Mouse (Mus musculus) megakaryocyte-erythroid progenitor cell, adult 5-6 weeks (primary cell): ENCODE data around the gene Wdr59. TPM values are rescaled to one million over a fixed set of nuclear protein-coding genes. Genes with fewer than 3 reads are reported as not detected.

ENCODE experiments used
- ATAC-seq: replicated peaks from 2 replicates; pipeline ENCODE4 v1.8.0; 2016; ENCODE audit warnings: mild to moderate bottlenecking, inconsistent platforms; ENCODE audit not compliant: severe bottlenecking, poor library complexity, low FRiP score, low TSS enrichment
- total RNA-seq, 2 experiments: library from RNA; stranded (forward) in 1 of 2; stranded (reverse) in 1 of 2; fragments of 200-1000, 215-1000 nt in 1 of 2; fragments of >200 nt in 1 of 2; fragmentation: Nextera tagmentation in 1 of 2; gene quantifications; 2 replicates each; pipeline ENCODE4 v1.2.3; 2014 to 2017

The Wdr59 gene
- total RNA-seq (2014; fragmentation: Nextera tagmentation): 14.4 and 16.0 TPM in 2 replicates
- 11.9 and 14.1 TPM in 2 replicates for total RNA-seq (2017)

GRCm38 (mm10) chr8:111521713-111522429 lies at the start of gene Wdr59:
Gene Wdr59, minus strand, starts transcription at chr8:111522092.
- peak; percentile 100 for ATAC-seq

DNA sequence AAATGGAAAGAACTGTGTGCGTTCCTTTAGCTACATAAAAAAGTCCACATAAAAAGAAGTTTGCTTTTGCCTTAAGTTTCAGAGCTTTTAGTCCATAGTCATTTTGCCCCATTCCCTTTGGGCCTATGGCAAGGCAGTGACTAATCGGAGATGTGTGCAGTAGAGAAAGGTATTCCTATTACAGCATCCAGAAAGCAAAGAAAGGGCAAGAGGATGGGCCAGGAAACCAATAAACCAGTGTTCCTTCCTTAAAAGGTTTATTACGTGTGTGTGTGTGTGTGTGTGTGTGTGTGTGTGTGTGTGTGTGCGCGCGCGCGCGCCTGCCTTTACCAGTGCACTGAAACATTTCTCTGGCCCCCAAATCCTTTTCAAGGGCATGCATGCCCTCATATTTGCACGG lies 49.8 kb upstream of the Wdr59 start:
- no peak for ATAC-seq

DNA sequence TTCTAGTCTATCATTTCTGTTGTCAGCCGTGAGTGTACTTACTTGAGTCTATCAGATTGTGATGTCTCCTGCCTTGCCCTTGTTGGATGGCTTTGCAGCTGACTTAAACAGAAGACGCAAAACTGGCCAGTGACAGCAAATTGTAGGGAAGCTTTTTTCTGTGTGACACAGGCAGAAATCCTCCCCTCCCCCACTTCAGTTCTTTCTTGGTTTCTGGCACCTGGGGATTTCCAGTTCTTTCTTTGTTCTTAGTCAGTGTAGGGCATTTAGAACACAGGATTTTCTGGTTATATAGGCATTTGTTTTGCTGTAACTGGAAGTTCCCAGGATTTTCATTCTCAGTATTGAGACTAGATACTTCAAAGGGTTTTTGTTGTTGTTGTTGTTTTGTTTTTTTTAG lies 48.5 kb upstream of the Wdr59 start:
- no peak for ATAC-seq

GRCm38 (mm10) chr8:111569926-111570325 lies 48.0 kb upstream of the Wdr59 start:
- ATAC-seq: no peak

GRCm38 (mm10) chr8:111568029-111568428 lies 46.1 kb upstream of the Wdr59 start:
- peak; percentile 70 for ATAC-seq

GRCm38 (mm10) chr8:111567571-111567970 lies 45.7 kb upstream of the Wdr59 start:
- no peak for ATAC-seq

GRCm38 (mm10) chr8:111566326-111566725 lies 44.4 kb upstream of the Wdr59 start:
- peak; percentile 10; the same call in 1 of the 2 replicates for ATAC-seq

DNA sequence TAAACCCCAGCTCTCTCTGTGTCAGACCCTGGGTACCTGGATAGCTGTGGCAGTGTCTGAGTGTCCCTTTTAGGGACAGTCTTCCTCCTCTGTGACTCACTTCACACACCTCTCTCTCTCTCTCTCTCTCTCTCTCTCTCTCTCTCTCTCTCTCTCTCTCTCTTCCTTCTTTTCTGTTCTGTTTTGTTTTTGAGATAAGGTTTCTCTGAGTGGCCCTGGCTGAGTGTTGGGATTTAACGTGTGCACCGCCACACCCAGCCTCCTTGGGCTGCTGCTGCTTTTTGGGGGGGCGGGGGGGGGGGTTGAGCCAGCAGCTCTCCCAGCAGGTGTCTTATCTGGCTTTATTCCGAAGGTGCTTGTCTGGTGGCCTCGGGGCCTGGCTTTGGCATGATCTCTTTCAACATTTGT lies 43.9 kb upstream of the Wdr59 start:
- peak; percentile 62 for ATAC-seq

- ATAC-seq: no peak
Measured at GRCm38 (mm10) chr8:111564093-111564492, 42.2 kb upstream of the Wdr59 start.

GRCm38 (mm10) chr8:111563687-111564086 lies 41.8 kb upstream of the Wdr59 start:
- no peak for ATAC-seq

DNA sequence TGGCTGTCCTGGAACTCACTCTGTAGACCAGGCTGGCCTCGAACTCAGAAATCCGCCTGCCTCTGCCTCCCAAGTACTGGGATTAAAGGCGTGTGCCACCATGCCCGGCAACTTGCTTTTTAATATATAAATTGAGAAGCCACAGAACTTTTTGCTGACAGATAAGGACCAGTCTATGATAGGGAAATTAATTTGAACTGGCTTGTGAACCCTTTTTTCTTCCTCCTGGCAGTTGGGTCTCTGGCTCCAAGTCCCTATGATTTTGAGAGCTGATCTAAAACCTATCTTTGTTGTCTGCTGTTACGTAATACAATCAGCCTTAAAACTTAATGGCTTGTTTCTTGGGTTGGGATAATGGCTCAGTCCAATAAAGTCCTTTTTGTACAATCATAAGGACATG lies 41.2 kb upstream of the Wdr59 start:
- ATAC-seq: no peak

DNA sequence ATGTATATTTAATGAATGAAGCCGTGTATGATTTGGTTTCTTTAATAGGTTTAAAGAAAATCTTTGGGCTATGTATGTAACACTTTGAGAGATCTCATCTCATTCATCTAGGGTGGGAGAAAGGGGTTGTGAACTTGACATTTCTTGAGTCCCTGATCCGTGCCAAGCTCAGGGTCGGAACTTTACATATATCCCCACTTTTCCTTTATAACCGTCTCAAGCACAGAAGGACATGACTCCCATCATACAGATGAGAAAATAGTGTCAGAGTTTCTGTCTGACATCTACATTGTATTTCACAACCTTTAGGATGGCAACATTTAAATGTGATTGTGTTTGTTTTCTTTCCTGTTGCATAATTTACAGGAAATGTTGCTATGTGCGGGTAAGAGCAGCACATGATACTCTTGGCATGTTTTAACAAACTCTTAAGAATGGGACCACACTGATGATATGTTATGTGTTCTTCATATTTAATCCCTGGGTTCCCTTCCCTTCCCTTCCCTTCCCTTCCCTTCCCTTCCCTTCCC lies 40.4 kb upstream of the Wdr59 start:
- no peak for ATAC-seq

DNA sequence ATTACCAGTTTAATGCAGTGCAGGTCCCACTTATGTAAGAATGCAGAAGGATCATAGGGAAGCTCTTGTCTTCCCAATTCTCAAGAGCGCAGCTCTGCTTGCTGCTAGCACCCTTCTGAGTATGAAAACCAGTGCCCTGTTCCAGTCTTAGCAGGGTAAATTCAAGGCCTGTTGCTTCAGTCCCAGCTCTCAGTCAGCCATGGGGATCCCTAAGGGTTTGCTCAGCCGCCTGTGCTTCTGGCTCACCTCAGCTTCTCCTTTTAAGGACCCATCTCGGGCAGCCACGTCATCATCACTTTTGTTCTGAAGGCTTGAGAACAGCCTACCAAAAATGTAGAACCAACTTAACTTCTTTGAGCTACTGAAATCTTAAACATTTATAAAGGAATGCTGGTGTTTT lies 39.9 kb upstream of the Wdr59 start:
- no peak for ATAC-seq

DNA sequence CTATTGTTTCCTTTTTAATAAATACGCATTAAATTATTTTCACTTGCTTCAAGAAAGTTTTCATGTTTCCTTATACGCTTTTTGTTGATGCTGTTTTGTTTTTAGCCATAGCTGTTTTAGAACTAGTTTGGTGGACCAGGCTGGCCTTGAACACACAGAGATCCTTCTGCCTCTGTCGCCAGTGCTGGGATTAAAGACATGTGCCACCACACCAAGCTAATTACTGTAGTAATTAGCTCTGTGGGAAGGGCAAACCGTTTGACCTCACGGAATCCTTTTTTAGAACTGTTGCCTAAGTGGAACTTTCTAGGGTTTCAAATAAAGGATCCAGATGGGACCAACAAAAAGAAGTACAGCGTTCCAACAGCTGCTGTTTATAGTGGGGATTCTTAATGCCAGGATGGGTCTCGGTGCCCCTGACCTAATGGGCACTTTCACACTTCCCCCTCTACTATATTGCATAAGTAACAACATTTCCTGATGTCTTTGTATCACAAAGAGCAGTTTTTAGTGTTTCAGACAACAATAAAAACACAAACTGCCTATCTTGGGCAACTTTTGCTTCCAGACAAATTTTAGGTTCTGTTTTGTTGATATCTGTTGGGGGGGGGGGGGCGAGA lies 29.7 kb upstream of the Wdr59 start:
- no peak for ATAC-seq

GRCm38 (mm10) chr8:111550002-111550870 lies 28.3 kb upstream of the Wdr59 start:
- peak; percentile 49; the same call in 1 of the 2 replicates for ATAC-seq

GRCm38 (mm10) chr8:111548201-111548600 lies 26.3 kb upstream of the Wdr59 start:
- no peak for ATAC-seq

DNA sequence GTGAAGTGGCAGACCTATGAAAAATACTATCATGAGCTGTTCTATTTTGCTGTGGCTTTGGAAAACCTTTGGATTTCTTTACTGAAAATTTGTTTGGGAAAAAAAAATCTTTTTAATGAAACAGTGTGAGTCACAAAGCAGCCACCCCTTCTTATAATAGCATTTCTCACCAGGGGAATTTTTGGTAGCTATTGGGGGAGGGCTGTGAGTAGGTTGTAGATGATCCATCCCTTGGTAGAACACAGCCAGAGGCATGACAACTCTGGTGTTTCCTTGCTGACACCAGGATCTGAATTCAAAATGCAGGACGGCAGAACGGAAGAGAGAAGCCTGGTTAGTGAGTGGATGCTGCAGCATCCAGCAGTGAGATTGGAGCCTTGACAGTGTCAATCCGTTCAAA lies 25.3 kb upstream of the Wdr59 start:
- ATAC-seq: no peak

GRCm38 (mm10) chr8:111545406-111546156 lies 23.7 kb upstream of the Wdr59 start:
- ATAC-seq: no peak

- ATAC-seq: no peak
Measured at GRCm38 (mm10) chr8:111543712-111544380, 22.0 kb upstream of the Wdr59 start.
